Mouse (Mus musculus): ENCODE data around the gene Rep15.

- no peak for TF ChIP-seq CTCF (IDR thresholded peaks at IDR 0.05; ENCODE audit: control insufficient read depth, insufficient read depth, low read length)
- no peak for TF ChIP-seq POLR2A (IDR thresholded peaks at IDR 0.05; ENCODE audit: borderline replicate concordance, control insufficient read depth, low read depth, low read length)
These were observed 22.0 kb upstream of the Rep15 start for GRCm38 (mm10) chr6:147010358-147010757.

All from bone marrow, adult 2 months (tissue).